Mouse (Mus musculus) c-Kit-positive CD71-positive TER-119-positive erythroid progenitor cells, embryonic 14.5 days (primary cell): ENCODE data around the gene Grip1.

Source experiments
- DNase-seq: peaks from one replicate; pipeline ENCODE4 v3.0.0-alpha.2; 2013; ENCODE audit warnings: low spot score

Grip1 gene

DNA sequence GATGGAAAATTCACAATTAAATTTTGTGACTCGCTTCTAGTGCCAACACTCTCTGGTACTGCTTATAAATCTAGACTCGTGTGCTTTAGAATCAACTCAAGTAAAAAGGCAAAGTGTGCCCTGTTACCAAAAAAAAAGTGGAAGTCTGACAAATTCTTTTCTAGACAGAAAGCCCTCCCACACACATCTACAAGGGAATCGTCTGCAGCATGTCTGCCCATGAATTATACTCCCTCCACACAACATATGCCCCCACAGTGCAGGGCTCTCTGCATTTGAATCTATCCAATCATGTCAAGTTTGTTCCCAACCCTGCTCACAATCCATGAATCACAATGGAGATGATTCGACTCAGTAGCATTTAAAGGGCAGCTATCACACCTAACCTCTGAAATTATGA, 380.5 kb downstream of the Grip1 start:
- no peak for DNase-seq

- DNase-seq, result no peak
Measured at GRCm38 (mm10) chr10:119839645-119840044, 386.0 kb downstream of the Grip1 start.

- no peak for DNase-seq
Measured at GRCm38 (mm10) chr10:119842004-119842403, 388.4 kb downstream of the Grip1 start.

DNA sequence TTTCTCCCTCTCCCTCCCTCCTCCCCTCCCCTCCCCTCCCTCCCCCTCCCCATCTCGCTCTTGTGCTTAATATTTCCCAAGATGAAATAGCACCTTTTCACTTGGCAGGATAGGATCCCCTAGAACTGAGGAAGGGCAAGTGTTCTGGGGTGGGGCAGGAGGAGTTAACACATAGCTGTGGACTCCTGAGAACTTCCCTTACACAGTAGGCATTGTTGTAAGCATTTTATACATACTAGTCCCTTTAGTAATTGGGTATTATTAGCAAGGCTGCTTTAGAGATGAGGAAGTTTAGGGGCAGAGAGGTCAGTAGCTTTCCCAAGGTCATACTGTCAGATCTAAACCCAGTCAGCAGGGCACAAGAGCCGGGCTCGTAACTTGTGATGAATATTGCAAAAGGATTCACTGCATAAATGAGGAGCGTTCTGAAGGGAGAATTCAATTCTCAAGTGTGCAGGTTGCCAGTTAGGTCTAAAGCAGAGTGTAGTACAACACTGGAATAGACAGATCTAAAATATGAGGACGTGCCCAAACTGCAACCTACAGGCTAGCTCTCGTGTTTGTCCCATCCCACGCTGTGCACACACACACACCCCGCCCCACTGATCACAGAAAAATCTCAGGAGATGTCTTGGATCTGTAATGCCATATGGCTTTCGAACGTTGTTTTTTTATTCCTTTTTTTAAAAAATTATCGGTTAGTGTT, 392.2 kb downstream of the Grip1 start:
- DNase-seq, result no peak

- no peak for DNase-seq
Measured at GRCm38 (mm10) chr10:119851594-119851993, 398.0 kb downstream of the Grip1 start.

DNA sequence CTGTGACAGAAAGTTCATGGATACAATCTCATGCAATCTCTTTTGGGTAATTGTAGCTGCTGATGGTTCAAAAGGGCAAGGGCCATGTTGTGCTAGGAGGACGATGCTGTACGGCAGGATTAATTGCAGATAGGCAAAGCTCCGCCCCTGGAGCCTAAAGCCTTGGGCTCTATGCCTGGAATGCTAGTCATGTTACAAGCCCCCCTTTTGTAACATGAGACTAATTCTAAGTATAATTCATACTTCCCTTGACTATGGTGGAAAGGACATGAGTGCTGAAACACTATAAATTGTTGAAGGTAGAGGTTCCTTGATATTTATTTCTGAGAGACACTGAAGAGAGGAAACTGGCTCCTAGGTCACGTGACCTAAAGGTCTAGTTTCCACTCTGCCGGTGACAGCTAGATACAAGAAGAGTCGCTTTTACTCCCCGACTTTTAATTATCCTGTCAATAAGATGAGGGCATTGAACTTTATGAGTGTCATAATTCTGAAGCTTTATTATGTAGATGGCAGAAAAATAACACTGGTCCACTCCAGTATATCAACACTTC, 399.0 kb downstream of the Grip1 start:
- no peak for DNase-seq

GRCm38 (mm10) chr10:119867726-119868125, 414.1 kb downstream of the Grip1 start:
- no peak for DNase-seq

- no peak for DNase-seq
Measured at GRCm38 (mm10) chr10:119868995-119869579, 415.5 kb downstream of the Grip1 start.

DNA sequence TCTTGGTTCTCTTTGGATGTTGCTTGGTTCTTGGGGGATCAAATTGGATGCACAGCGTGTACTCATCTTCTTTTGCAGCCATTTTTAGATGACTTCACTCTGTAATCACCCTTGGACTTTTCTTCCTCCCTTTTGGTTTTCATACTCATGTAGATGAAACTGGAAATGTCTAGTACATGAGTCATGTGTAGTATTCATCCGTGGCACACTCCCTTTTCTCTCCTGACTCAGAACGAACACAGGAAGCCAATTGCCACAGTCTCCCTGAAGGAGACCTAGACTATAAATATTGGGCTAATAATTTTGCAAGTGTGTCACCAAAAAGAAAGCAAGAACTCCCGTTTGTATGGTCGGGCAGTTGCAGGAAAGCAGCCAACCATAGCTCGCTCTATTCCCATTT, 423.1 kb downstream of the Grip1 start:
- no peak for DNase-seq

DNA sequence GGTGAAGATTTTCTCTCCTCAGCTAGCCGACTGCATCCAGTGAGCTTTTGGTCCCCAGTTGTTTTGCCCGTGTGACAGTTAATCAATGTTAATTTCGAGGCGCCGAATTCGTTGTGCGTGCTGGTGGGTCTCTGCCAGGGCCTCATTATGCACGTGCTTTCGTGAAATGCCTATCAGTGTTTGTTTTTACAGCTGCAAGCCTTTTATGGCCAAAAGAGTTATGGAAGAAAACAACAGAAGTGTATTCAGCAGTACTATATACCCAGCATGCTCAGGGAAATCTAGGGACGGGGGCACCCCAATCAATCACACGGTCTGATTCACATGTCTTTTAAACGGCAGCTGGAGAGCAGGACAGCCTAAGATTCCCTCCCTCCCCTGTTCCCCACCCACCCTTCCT, 424.7 kb downstream of the Grip1 start:
- no peak for DNase-seq

DNA sequence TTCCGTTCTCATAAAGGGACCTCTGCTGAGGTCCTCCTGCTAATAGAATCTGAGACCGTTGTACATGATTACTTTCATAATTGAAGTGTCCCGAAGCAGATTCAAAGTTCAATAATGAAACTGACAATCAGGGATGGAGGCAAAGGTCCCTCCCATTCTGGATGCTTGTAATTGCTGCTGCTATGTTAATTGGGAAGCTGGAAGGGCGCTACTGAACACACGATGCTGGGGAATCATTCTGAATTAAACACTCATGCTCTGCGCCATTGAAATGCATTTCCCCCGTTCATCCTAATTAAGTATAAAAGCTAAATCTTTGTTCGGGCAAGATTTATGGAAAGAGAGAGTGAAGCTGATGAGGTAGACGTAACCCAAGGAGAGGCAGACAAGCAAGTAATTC, 431.0 kb downstream of the Grip1 start:
- no peak for DNase-seq

GRCm38 (mm10) chr10:119885563-119885962, 431.9 kb downstream of the Grip1 start:
- no peak for DNase-seq

DNA sequence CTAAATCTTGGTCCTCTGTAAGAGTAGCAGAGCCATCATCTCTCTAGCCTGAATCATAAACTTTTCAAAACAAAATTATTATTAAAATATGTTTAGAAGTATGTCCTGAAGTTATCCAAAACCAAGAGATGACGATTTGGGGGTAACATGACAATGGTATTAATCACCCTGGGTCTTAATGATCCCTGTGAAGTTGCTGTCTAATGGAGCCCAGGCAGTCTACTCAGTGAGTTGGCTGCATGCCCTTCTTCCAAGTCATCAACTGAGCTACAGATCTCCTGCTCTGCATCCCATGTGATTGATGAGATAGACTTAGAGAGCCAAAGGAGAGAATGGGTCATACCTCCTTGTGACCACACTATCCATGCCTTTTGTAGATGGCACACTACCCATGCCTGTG, 433.1 kb downstream of the Grip1 start:
- DNase-seq, result no peak

GRCm38 (mm10) chr10:119902754-119903153, 449.1 kb downstream of the Grip1 start:
- no peak for DNase-seq

DNA sequence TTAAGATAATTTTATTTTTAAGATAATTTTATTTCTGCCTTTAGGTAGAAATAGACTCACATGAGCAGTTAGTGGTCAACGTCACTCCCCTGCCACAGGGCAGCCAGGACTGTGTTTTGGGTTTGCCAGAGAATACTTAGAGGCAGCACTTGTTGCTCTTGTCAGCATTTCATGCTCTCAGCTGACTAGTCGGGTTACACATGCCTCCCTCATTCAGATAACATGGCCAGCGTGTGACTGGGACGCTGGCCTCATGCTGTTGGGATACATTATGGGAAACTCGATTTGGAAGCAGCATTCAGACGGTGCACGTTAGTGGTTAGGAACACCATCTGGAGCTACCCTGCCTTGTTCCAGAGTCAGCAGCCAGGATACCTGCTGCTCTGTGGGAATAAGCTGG, 453.2 kb downstream of the Grip1 start:
- no peak for DNase-seq

DNA sequence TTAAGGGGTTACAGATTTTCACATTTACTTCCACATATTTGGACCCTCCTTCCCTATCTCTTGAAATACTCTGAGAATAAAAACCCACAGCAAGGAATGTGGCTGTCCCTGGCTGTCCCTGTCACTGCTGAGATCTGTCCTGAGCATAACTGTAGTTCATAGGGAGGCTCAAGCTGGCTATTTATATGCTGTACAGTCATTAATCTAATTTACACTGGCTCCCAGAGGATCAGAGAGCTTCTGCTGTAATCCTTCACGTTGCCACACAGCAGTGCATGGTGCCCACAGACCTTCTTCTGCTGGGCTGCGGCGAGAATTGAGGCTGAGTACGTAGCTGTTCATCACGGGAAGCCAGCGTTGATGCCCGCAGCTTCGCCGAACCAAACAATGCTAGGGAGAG, 464.4 kb downstream of the Grip1 start:
- DNase-seq, result no peak

GRCm38 (mm10) chr10:119927963-119928362, 474.3 kb downstream of the Grip1 start:
- no peak for DNase-seq

DNA sequence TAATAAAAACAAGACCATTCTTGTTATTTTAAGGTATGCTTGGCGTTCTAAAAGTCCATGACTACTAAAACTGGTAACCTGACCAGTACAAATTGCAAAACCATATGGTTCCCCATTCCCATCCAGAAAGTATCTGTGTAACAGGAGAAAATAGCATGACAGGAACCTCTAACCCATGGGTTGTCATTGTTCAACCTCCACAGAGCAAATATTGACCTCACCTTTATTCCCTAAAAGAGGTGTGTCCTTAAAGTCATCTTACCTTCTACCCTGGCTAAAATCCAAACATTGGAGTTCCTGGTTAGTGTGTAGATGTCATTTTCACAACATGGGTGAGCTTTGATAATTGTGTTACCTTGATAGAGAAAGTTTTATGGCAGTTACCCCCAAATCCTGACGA, 475.3 kb downstream of the Grip1 start:
- DNase-seq, result no peak

GRCm38 (mm10) chr10:119932794-119933193, 479.2 kb downstream of the Grip1 start:
- no peak for DNase-seq

GRCm38 (mm10) chr10:119933362-119933761, 479.7 kb downstream of the Grip1 start:
- DNase-seq, result no peak

DNA sequence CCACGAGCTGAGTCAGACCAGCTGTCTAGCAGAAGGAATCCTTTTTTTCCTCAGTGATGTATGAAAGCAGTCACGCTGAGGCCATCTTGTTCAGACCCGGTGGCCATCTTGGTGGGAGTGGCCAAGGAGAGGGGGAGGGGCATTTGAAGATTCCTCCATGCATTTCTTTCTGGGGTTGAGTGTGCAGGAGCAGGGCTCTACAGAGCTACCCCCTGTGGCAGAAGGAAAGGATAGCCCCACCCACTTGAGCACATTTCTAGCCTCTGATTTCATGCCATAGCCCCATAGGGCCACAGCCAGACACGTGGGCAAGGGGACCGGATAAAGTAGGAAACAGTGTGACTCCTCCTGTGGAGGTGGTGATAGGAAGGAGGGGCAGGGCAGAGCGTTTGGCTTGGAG, 481.6 kb downstream of the Grip1 start:
- DNase-seq, result no peak

- no peak for DNase-seq
Measured at GRCm38 (mm10) chr10:119937481-119937880, 483.9 kb downstream of the Grip1 start.

GRCm38 (mm10) chr10:119943906-119944305, 490.3 kb downstream of the Grip1 start:
- no peak for DNase-seq

DNA sequence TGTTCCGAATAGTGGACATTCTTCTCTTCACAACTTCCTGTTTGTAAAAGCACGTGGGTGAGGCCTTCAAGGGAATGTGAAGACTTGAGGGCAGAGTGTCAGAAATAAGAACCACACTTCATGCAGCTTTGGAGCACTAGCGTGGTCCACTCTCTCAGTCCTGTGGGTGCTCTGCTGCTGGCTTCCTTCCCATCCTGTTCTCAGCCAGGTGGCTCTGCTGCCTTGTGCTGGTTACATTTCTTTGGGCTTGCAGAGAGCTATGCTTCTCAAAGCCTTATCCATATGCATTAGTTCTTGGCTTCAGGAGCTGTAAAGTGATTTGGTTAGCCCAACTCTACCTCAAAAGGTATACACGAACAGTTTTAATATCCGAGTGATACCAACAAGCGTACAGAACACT, 497.8 kb downstream of the Grip1 start:
- DNase-seq, result no peak
